Comparison of ENCODE assay signal across 7 mouse cellular contexts in genomic region chr3:145648991-145649851, GRCm38 (mm10). TPM values are rescaled to one million over a fixed set of nuclear protein-coding genes. Genes with fewer than 3 reads are reported as not detected.
A peak's percentile ranks its signal among the peaks of the same experiment; 100 is the strongest.
DNase-seq lines count a peak whose midpoint lies in the region; ATAC-seq and TF ChIP-seq lines count a peak whose summit lies in the region.

No protein-coding gene starts in this region.

- peaks cover 5% of the 10 kb centered on the region; the same call in 1 of the 2 replicates for H3K4me1 ChIP-seq in bone marrow macrophage, adult 2 months (ENCODE audit: control insufficient read depth, insufficient read depth, low read length)
- H3K4me1 ChIP-seq in intestine, embryonic 14.5 days (replicated peaks; ENCODE audit: control insufficient read depth, insufficient read depth, low read length) = peaks cover 41% of the 10 kb centered on the region
- 0 out of 2 replicates have a peak, but pooled peaks cover 5% of the 10 kb centered on the region for H3K4me1 ChIP-seq in liver, embryonic 15.5 days (replicated peaks)

- peaks cover 17% of the 10 kb centered on the region for H3K36me3 ChIP-seq in intestine, embryonic 14.5 days (ENCODE audit: control insufficient read depth, insufficient read depth, low read length)
- no peaks in the 10 kb centered on the region for H3K36me3 ChIP-seq in liver, embryonic 15.5 days (replicated peaks)

- H3K4me2 ChIP-seq in intestine, embryonic 14.5 days (ENCODE audit: low read length) = peak overlapping the region; percentile 80
- H3K4me2 ChIP-seq in liver, embryonic 15.5 days = peak overlapping the region; percentile 53

- no peaks in the 10 kb centered on the region for H3K9me3 ChIP-seq in intestine, embryonic 14.5 days (ENCODE audit: control insufficient read depth, low read length)
- no peaks in the 10 kb centered on the region for H3K9me3 ChIP-seq in liver, embryonic 15.5 days (replicated peaks)

- peak; percentile 87 for DNase-seq in NIH3T3 (ENCODE audit: low read depth)
- DNase-seq in gastrocnemius, postnatal 14 days = peak; percentile 79
- DNase-seq in intestine, embryonic 14.5 days (ENCODE audit: low spot score) = peak; percentile 90
- DNase-seq in ovary, adult 18-20 months (ENCODE audit: low spot score) = peak; percentile 32
- DNase-seq in cerebellum, adult 18-20 months = no peak

- no peak for TF ChIP-seq POLR2A in bone marrow macrophage, adult 2 months (IDR thresholded peaks at IDR 0.05; ENCODE audit: borderline replicate concordance, low read depth, low read length)

- ATAC-seq in intestine, embryonic 14.5 days (replicated peaks; ENCODE audit: low FRiP score, low TSS enrichment, low read depth) = peak; percentile 26; the same call in 1 of the 2 replicates
- ATAC-seq in liver, embryonic 15.5 days (ENCODE audit: insufficient read depth) = peak; percentile 38; the same call in 1 of the 2 replicates

- WGBS in intestine, embryonic 14.5 days = under 1% methylated on average over 49 of the region's 49 CpGs
- WGBS in liver, embryonic 15.5 days (ENCODE audit: insufficient replicate concordance) = under 1% methylated on average over 49 of the region's 49 CpGs

- no peaks in the 10 kb centered on the region for H3K27me3 ChIP-seq in intestine, embryonic 14.5 days (replicated peaks; ENCODE audit: control insufficient read depth, insufficient read depth, low read length)
- peaks cover 67% of the 10 kb centered on the region for H3K27me3 ChIP-seq in liver, embryonic 15.5 days

- no peak for TF ChIP-seq CTCF in bone marrow macrophage, adult 2 months (IDR thresholded peaks at IDR 0.05; ENCODE audit: low read depth, low read length)

- intact Hi-C loops in gastrocnemius, postnatal 14 days (cut with DNase I; ENCODE audit: low total_unique reads) = loop anchor here (5.0 kb wide), 1 partner anchor 83 kb away; no protein-coding TSS in a partner anchor

- H3K27ac ChIP-seq in bone marrow macrophage, adult 2 months (ENCODE audit: insufficient read depth, low read depth, low read length) = no peak overlapping the region
- H3K27ac ChIP-seq in intestine, embryonic 14.5 days (ENCODE audit: low read depth) = peak overlapping the region; percentile 89
- H3K27ac ChIP-seq in liver, embryonic 15.5 days (replicated peaks) = peak overlapping the region; percentile 64

- peak overlapping the region; percentile 61 for H3K4me3 ChIP-seq in bone marrow macrophage, adult 2 months (ENCODE audit: insufficient read depth, low read length)
- peak overlapping the region; percentile 66 for H3K4me3 ChIP-seq in intestine, embryonic 14.5 days (ENCODE audit: low read depth, low read length)
- H3K4me3 ChIP-seq in liver, embryonic 15.5 days (replicated peaks) = peak overlapping the region; percentile 54

- H3K9ac ChIP-seq in intestine, embryonic 14.5 days (ENCODE audit: low read length) = peak overlapping the region; percentile 90
- peak overlapping the region; percentile 45; the same call in 1 of the 2 replicates for H3K9ac ChIP-seq in liver, embryonic 15.5 days

RNA-seq across cellular contexts. Expression of gene Ccn1, which starts 0.6 kb away (rescaled TPM):
- polyA plus RNA-seq in bone marrow macrophage, adult 2 months (2012; ENCODE audit: insufficient read depth, insufficient read length, missing spikeins) = 3.6 and 4.1 TPM in 2 replicates
- 10 to 100 TPM; 20.4 to 28.2 TPM for total RNA-seq in gastrocnemius, postnatal 14 days (2021)
- polyA plus RNA-seq in intestine, embryonic 14.5 days (2014; fragmentation: Nextera tagmentation; extraction: Ambion mirVana) = 33.4 and 34.7 TPM in 2 replicates
- 7.6 and 8.5 TPM in 2 replicates for polyA plus RNA-seq in liver, embryonic 15.5 days (2015; fragmentation: Nextera tagmentation; extraction: Ambion mirVana)

Comparison
In these comparisons a context has a peak if more than half of its experiments do, and no peak if none do; other contexts are left out.
1. DNase-seq: peak in NIH3T3 (single experiment), gastrocnemius, postnatal 14 days (single experiment), intestine, embryonic 14.5 days (single experiment) and ovary, adult 18-20 months (single experiment); none in cerebellum, adult 18-20 months (0 of 2).
2. Peak in every context shown above with its lines, with median percentiles within 50 percentile points of each other: H3K4me3 ChIP-seq.